Mouse (Mus musculus): ENCODE measurements around the gene Lcmt1. TPM values are rescaled to one million over a fixed set of nuclear protein-coding genes. Genes with fewer than 3 reads are reported as not detected.

The Lcmt1 gene
- polyA plus RNA-seq (2012; fragmentation: generic; extraction: Trizol): 10 to 100 TPM; 17.5 to 37.8 TPM

GRCm38 (mm10) chr7:123369759-123370481, at the start of gene Lcmt1, which contains the start of gene Arhgap17:
Lcmt1 (plus strand) TSS chr7:123369784.
Arhgap17 (minus strand) TSS chr7:123369915.

GRCm38 (mm10) chr7:123462070-123462501, 92.5 kb downstream of the Lcmt1 start, which contains the start of gene Aqp8:
Aqp8 (plus strand) TSS chr7:123462291.

Other genes starting within 250 kb of the Lcmt1 start
- gene Tnrc6a, start 245.9 kb upstream of the Lcmt1 start, polyA plus RNA-seq (2012; fragmentation: generic; extraction: Trizol): 10 to 100 TPM; 11.2 to 21.0 TPM
- gene Slc5a11, start 155.0 kb upstream of the Lcmt1 start, polyA plus RNA-seq (2012; fragmentation: generic; extraction: Trizol): under 1 TPM; 0.01 to 0.02 TPM
- 10 to 100 TPM in 1 of 2 experiments, 1 to 10 TPM in 1; 4.1 to 15.6 TPM for gene Arhgap17, start 131 bp downstream of the Lcmt1 start, polyA plus RNA-seq (2012; fragmentation: generic; extraction: Trizol)
- gene Aqp8, start 92.5 kb downstream of the Lcmt1 start, polyA plus RNA-seq (2012; fragmentation: generic; extraction: Trizol): under 1 TPM in 1 of 2 experiments, not detected in 1; 0.12 TPM
- not detected for gene Zkscan2, start 130.7 kb downstream of the Lcmt1 start, polyA plus RNA-seq (2012; fragmentation: generic; extraction: Trizol)

All from C3H10T1/2 (cell line).